Mouse (Mus musculus) cerebellum, adult 18-20 months (tissue): Measurements from ENCODE around the gene Rps13.
A peak's percentile ranks its signal among the peaks of the same experiment; 100 is the strongest.
"Not testable (repeated sequence)": the region's sequence is repeated elsewhere in the genome, so short reads cannot be mapped to it uniquely, and the experiment has no call there.

Experiments used
- DNase-seq, 2 experiments: peaks; one replicate each; pipeline ENCODE4 v3.0.0; 2021

Gene Rps13

DNA sequence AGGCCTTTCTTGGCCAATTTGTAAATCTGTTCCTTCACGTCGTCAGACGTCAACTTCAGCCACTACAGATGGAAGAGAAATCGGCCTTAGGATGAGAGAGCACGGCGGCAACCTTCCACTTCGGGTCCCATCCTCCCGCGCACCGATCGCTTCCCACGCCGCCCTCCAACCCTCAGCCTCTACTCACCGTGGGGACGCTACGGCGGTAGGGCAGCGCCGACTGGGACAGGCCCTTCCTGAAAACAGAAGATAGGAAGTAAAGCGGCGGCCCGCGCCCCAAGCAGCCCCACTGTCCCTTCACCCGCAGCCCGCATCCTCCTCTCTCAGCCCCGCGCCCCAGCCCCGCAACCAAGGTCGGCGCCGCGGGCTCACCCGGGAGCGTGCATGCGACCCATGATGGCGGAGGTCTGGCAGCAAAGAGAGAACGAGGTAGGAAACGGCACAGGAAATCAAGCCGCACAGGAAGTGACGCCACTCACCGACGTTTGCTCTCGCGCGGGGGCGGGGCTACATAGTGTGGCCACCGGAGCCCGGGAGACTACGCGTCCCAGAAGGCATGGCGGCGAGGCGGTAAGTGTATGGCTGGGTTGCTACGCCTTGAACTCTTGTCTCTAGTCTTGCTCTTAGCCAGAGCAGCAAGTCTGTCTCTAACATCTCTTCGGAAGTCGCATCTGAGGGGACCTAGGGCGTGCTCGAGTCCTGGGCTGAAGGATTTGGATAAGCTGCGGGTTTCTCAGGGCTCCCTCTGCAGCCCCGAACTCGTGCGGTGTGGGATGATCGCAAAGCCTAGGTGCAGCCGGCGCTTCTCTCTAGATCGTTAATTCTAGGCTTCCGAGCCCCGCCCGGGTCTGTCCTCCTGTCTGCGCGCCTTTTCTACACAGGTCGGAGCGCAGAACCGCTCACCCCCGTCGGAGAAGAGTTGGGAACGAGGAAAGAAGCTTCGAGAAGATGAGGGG is at the start of gene Rps13:
Gene Rps13, minus strand, starts transcription at position 483 of the 956 bp plus-strand sequence.
- DNase-seq = peak; percentile 98

DNA sequence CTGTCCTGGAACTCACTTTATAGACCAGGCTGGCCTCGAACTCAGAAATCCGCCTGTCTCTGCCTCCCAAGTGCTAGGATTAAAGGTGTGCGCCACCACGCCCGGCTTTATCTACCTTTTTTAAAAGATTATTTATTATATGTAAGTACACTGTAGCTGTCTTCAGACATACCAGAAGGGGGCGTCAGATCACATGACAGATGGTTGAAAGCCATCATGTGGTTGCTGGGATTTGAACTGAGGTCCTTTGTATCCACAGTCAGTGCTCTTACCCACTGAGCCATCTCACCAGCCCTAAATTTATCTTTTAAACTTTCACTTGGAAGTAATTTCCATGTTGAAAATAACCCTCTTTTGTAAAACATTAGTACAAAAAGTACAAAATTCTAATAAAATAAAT is 45.2 kb upstream of the Rps13 start:
- DNase-seq = not testable (repeated sequence)

DNA sequence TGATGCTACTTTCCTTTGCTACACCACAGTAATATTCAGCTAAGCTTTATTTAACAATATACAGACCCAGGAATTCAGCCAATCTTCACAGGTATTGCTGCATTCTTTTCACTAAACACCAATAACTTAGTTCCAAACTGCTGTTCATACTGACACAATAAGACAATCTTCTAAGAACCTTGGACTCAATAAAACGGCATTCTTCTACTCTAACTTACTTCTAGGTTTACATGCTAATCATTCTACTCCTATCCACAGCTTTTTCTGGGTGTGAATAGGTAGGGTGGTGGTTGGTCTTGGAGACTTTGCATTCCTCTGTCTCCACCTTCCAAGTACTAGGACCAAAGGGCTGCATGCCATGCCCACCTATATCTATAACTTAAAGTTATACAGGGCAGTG is 40.3 kb upstream of the Rps13 start:
- no peak for DNase-seq

DNA sequence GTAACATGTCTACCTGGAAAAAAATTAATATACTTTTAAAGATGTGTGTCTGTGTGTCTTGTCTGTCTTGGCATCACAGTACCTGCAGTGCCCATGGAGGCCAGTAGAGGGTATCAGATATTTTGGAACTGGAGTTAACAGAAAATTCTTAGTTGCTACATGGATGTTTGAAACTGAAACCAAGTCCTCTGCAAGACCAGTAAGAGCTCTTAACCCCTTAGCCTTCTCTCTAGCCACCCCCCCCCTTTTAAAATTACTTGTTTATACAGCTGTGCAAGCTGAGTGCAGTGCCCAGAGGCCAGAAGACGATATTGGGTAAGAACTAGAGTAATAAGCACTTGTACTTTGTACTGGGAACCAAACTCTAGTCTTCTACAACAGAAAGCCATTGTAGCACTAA is 2.2 kb upstream of the Rps13 start:
- DNase-seq = peak; percentile 53 to 57

DNA sequence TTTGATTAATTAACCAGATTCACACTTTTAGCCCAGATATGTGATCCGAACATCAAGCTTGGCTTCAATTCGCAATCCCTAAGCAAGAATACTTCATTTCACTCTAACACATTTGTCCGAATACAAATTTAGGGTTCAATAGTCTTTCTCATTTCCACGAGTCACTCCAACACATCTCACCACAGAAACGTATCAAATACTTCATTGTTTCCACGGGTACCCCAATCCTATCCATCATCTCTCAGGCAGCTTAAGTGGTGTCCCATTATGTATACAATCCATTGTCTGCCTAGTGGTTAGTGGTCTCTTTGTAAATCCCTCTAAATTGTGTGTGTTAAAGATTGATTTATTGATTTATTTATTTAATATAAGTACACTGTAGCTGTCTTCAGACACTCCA is 1.1 kb upstream of the Rps13 start:
- no peak for DNase-seq

DNA sequence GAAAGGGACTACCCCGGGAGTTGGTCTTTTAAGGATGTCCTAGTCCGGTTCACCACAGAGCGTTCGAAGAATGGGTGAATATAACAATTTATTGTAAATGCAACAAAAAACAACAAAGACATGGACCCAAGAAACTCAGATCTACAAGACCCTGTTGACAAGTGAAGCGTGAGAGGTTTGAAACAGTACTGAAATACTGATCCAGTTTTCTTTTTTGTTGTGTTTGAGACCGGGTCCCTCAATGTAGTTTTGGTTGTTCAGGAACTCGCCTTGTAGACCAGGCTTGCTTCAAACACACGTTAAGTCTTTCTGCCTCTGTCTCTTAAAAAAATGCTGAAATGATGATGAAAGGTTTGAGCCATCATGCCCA is 659 bp upstream of the Rps13 start:
- DNase-seq = no peak

DNA sequence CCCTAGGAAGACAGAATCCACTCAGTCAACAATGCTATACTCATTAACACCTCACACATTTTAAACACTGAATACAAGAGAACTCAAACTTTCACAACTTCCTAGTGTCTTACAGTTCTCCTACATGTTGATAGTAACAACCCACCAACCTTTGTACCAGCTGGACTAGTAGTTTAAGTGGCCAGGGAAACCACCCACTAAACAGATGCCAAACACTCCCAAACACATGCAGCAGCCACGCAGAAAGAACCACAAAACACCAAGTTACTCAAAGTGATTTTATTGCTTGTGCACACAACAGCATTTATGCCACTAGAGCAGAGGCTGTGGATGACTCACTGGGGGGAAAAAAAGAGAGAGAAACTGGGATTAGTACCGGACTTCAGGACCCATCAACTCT is 2.7 kb downstream of the Rps13 start:
- DNase-seq = no peak

DNA sequence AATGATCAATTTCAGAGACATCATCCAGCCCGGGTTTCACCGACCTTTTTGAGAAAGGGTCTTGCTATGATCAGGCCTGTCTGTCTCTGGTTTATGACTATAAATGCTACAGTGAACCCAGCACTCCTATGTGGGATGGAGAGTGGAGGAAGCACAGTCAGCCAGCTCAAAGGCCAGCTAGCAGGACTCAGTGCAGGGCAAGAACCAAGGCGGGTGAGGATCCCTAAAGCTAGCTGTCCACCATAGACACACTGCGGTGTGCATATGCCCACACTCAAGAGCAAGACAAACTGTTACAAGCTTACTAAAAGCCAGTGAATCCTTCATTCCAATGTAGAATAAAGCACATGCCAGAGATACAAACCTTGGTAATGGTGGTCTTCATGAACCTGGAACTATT is 4.1 kb downstream of the Rps13 start:
- no peak for DNase-seq

DNA sequence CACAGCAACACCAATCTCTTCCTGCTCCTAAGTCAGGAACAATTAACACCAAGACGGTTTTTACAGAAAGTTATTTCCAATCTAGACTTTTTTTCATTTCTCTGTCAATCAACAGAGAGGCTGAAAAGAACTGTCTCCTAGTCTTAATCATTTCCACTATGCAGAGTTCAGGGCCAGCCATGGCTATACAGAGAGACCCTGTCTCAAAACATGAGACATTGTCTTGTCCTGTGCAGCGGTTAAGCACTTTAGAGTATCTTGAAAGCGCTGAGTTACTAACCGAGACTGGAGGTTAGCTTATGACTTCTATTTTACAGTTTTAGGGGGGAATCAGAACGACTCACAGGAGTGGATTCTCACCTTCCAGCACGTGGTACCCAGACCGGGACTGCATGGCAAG is 5.2 kb downstream of the Rps13 start:
- DNase-seq = no peak

DNA sequence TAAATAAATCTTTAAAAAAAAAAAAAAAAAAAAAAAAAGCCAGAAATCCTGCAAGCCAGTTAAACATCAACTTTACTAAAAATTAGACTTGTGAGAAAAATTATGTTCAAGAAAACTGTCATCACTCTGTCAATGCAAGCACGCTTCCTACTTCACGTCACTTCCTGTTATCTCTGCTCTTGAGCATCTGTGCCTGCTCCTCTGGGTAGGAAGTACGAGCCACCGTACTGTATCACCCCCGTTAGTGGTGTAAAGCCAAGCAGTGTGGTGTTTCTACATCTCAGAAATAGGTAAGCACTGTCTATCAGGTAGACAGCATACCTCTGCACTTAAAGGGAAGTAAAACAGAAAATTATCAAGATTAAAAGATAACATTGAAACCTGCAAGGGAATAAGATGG is 6.1 kb downstream of the Rps13 start:
- DNase-seq = no peak

DNA sequence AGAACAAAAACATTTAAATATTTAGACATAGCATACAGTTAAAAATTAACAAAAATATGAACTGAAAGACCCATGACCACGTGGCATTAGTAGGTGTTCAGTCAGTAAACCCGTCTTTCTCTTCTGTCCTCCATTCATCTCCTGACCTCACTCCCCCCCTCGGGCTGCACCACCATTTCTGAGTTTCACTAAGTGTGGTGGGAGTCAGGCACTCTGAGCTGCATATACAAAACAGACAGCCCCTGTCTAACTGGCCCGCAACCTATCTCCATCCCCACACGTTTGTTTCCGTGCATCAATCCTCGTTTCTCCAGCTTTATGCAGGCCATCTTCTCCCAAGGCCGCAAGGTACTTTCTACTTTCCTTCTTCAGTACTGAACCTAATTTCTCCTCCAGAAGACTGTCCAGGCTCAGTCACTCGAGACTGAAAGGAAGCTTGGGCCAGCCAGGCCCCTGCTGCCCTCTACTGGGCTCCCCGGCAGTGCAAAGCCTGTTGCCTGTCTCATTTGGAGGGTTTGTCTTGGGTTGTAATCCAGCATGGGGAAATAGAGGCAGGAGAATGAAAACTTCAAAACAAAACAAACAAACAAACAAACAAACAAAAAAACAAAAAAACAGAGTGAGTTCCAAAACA is 10.5 kb downstream of the Rps13 start:
- DNase-seq = peak; percentile 57 to 60

DNA sequence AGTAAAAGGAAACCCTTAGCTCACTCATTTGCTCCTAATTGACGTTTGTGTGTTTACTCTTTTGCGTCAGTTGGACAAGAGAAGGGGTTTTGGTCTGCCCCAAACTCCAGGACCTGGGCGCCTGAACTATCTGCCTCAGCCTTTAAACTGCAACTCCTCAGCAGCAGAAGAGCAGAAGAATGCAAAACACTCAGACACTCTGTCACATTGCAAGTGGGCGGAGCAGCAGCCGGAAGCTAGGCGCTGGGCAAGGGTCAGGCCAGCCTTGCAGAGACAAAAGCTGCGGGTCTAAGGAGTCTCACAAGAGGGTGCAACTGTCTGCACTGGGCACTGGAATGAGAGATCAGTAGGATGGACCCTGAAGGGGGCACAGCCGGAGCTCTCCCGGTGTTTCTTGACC is 24.5 kb downstream of the Rps13 start:
- no peak for DNase-seq

DNA sequence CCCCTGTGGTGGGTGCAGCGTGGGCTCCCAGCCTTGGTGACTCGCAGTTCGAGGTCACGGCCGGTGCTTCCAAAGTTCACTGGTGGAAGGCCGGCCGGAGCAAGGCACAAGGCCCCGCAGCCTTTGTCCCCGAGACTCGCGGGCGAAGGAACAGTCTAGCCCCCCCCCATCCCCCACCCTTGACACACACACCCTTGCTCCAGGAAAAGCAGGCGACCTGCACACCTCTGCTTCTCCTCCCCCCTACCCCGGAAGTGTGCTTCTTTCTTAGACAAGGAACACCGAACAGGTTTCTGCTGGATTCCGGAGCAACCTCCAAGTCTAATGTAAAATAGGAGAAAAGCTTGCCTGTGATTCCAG is 25.4 kb downstream of the Rps13 start:
- DNase-seq = no peak

DNA sequence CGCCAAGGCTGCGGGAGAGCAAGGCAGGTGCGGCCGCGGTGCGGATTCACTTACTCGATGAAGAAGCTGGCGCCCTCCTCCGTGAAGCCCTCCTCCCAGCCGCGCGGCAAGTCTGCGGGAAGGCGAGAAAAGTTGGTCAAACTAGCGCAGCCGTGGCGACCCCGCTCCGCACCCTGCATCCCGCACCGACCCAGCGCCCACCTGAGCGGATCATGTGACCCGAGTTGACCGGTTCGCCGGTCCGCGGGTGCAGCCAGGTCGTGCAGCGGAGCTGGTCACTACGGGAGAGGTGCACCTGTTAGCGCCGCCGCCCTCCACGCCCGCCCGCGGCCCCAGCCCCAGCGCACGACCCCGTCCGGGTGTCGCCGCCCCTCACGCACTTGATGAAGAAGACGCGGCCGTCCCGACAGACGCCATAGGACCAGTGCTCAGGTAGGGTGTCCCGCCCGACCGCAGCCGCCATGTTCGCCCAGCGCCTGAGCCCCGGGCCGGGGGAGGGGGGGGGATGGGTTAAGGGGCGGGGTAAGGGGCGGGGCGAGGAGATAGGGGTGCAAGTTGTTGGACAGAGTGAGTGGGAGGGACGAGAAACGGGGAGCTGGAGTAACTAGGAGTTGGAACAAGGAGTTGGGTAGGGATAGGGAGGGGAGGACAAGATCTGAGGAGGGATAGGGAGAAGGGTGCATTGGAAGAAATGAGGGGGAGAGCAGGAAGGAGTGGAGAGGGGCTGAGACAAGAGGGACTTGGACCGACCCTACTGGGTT is 25.9 kb downstream of the Rps13 start, which contains the start of gene Plekha7:
Gene Plekha7, minus strand, starts transcription at position 506 of the 761 bp plus-strand sequence.
- DNase-seq = peak; percentile 18 to 39

DNA sequence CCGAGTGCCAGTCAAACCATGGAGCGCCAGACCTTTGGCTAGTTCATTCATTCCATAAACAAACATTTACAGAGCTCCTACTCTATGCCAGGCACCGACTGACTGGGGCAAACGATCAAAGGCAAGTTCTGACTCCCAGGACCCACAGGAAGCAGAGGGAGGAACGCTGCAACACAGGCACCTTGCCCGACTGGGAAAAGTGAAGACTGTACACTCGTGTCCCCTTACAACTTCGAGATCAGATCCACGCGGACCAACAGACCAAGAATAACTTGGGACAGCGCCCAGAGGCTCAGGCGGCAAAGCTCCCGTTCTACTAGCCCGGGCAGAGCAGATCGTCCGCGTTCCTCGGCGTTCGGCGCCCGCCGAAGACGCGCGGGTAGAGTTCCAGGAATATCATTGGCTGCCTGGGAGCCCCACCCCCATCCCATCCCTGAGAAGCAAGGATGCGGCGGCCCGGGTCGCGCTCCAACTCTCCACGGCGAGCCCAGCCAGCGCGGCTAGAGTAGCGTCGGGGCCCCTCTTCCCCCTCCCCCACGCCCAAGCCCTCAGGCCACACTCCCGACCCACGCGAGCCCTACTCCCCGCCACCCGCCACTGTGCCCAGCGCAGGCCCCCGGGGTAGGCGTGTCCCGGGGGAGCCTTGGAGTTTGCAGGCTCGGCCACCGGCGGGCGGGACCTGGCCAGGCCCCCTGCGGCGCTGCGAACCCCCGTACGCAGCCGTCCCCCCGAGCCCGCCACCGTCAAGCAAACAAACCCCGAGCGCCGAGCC is 26.7 kb downstream of the Rps13 start:
- peak; percentile 57 to 60 for DNase-seq

DNA sequence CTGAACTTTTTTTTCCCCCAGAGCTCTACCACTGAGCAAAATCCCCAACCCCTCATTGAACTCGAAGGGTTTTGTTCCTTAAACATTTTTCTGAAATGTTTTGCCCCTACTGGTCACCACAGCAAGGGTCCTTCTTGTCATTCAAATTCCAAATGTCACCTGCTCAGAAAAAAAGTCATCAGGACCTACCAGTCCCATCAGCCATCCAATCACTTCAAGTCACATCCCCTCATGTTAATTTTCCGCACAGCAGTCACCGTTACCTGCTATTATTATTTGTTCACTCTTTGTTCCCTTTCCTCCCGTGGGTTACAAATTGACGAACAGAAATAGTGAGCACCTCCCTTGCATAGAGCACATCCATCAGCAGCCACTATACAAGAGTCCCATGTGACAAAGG is 27.4 kb downstream of the Rps13 start:
- no peak for DNase-seq

DNA sequence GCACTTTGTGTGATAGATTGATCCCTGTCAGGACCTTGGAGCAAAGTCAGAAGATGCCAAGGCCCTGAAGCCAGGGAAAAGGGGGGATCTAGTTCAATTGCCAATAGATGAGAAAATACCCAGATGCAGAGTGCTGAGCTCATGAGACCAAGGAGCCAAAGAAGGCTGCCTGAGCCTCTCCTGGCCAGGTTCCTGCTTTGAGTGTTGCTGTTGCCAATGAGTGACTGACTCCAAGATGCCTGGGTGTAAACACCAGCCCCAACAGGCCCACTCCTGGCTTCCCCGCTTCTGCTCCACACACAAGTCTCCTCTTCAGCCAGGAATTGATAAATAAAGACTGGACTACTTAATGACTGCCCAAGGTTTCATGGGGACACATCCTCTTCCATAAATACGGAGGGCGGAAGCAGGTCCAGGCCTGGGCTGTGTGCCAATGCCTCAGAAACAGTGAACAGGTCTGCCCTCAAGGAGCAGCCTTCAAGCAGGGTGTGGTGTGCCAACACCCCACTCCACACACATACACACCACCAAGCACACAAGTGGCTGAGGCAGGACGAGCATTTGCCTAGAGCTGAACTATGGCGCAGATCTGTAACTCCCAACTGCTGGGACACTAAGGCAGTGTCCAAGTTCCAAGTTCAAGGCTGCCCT is 32.2 kb downstream of the Rps13 start:
- no peak for DNase-seq

DNA sequence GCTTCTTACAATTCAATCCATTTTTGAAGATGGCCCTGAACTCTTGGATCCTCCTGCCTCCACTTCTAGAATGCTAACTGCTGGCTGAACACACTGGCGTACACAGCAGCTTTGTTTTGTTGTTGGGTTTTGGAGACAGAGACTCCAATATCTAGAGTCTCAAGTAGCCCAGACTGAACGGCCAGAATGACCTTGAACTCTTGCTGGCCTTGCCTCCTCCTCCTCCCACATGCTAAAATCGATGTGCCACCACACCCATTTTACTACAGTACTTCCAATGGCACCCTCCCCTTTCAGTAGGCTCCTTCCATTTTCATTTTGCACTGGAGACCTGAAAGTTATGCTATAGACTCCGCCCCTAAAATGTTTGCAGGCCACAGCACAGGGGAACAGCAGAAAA is 32.9 kb downstream of the Rps13 start:
- no peak for DNase-seq

DNA sequence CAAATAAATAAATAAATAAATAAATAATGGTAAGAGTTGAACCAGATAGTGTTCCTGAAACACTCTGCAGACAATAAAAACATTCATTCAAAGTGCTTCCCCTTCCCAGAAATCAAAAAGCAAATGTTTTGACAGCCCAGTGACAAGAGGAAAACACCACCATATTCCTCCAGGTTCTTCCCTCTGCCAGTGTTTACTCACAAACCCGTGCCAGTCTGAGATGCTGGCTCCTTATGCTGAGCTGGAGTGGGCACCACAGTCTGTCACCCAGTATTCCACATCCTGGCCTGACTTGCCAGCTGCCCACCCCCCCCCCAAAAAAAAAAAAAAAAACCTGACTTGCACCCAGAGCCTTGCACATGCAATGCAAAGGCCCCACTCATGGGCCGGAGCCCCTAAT is 35.1 kb downstream of the Rps13 start:
- no peak for DNase-seq

DNA sequence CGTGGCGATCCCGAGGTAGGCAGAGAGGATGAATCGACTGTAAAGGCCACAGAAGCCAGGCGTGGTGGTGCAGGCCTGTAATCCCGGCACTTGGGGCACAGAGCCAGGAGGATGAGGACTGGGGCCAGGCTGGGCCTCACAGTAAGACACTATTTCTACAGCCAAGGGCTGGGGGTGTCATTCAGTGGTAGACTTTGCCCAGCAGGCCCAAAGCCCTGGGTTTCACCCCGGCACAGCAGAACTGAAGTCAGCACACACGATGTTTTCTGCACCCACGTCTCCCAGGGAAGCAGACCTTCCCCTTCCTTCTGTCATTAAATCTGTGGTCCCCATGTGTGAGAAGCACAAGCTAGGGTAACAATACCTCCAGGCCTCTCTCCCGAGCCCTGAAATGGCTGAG is 35.6 kb downstream of the Rps13 start:
- DNase-seq = no peak

DNA sequence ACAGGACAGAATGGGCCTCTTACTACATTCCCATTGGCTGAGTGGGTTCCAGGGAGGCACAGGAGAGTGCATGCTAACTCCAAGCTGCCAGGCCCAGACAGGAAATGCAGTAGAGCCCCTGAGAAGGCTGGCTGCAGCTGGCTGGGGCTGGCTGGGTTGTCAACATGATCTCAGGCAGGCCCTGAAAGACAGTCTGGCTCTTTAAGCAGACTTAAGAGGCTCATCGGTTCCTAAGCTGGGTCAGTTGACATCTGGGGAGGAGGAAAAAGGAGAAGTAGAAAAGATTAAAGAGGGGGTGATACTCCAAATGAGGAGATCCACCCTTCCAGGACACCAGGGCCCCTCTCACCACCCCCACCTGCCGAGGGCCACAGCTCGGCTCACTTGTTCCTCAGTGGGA is 39.0 kb downstream of the Rps13 start:
- no peak for DNase-seq

DNA sequence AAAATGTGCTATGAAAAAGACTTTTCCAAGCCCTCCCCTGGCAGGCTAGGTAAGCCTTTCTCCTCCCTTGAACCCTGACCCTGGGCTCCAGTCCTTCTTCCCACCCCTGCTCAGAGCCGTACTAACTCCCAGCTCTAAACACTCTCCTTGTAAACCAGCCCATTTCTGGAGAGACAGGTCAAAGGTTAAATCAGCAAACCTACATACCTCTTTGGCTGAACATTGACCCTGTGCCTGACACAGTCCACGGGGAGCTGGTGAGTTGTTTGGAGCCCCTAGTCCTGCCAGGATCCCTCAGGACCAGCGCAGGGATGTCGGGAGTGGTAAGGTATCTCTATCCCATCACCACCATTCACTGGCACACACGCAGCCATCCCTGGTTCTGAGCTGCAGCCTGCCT is 41.6 kb downstream of the Rps13 start:
- no peak for DNase-seq
